Mouse (Mus musculus) 3134 (cell line): ENCODE results near the gene Mesd.
"Not testable (repeated sequence)": the region's sequence is repeated elsewhere in the genome, so short reads cannot be mapped to it uniquely, and the experiment has no call there.

Source experiments
- DNase-seq: peaks from one replicate; pipeline ENCODE4 v3.0.0-alpha.2; 2011; ENCODE audit warnings: low spot score; ENCODE audit not compliant: insufficient read length; ENCODE audit errors: extremely low read depth

The Mesd gene

GRCm38 (mm10) chr7:83878676-83879448, 5.4 kb upstream of the Mesd start:
- no peak for DNase-seq

- DNase-seq, result no peak
Observed at GRCm38 (mm10) chr7:83882150-83882632, 2.1 kb upstream of the Mesd start.

- DNase-seq, result peak; percentile 78
Observed at GRCm38 (mm10) chr7:83882633-83883275, 1.5 kb upstream of the Mesd start.

GRCm38 (mm10) chr7:83883276-83884020, 818 bp upstream of the Mesd start:
- peak; percentile 86 for DNase-seq

- no peak for DNase-seq
Observed at GRCm38 (mm10) chr7:83884921-83885532, 761 bp downstream of the Mesd start.

GRCm38 (mm10) chr7:83885835-83886234, 1.6 kb downstream of the Mesd start:
- DNase-seq, result no peak

- DNase-seq, result no peak
Observed at GRCm38 (mm10) chr7:83886366-83887129, 2.3 kb downstream of the Mesd start.

- peak; percentile 27 for DNase-seq
Observed at GRCm38 (mm10) chr7:83889383-83889782, 5.1 kb downstream of the Mesd start.

- DNase-seq, result not testable (repeated sequence)
Observed at GRCm38 (mm10) chr7:83889946-83890345, 5.7 kb downstream of the Mesd start.

- DNase-seq, result peak; percentile 99
Observed at GRCm38 (mm10) chr7:83891433-83892332, 7.4 kb downstream of the Mesd start.

- DNase-seq, result no peak
Observed at GRCm38 (mm10) chr7:83892333-83892669, 8.0 kb downstream of the Mesd start.

- no peak for DNase-seq
Observed at GRCm38 (mm10) chr7:83894348-83894747, 10.1 kb downstream of the Mesd start.

GRCm38 (mm10) chr7:83896077-83896740, 11.9 kb downstream of the Mesd start:
- DNase-seq, result no peak

- DNase-seq, result no peak
Observed at GRCm38 (mm10) chr7:83898267-83898666, 14.0 kb downstream of the Mesd start.

- no peak for DNase-seq
Observed at GRCm38 (mm10) chr7:83900519-83900918, 16.3 kb downstream of the Mesd start.

- no peak for DNase-seq
Observed at GRCm38 (mm10) chr7:83901425-83901824, 17.2 kb downstream of the Mesd start.

- DNase-seq, result no peak
Observed at GRCm38 (mm10) chr7:83902296-83903145, 18.3 kb downstream of the Mesd start.

- DNase-seq, result no peak
Observed at GRCm38 (mm10) chr7:83904831-83905230, 20.6 kb downstream of the Mesd start.
